Mouse (Mus musculus) hindbrain, embryonic 16.5 days (tissue): ENCODE results near the gene C1qtnf4. TPM values are rescaled to one million over a fixed set of nuclear protein-coding genes. Genes with fewer than 3 reads are reported as not detected.

Source experiments
- ATAC-seq: fragments of 200-750 bp; cut with Nextera tagmentation; 2 replicates; pipeline ENCODE4 v1.8.0; 2017; ENCODE audit warnings: moderate TSS enrichment, moderate library complexity
- H3K27ac ChIP-seq: fragments of 300-500 bp; sonication (generic); 2 replicates; pipeline ENCODE4 v1.5.1; 2014; ENCODE audit warnings: low read depth, mild to moderate bottlenecking, control low read depth, low read length, moderate library complexity
- H3K27me3 ChIP-seq: fragments of 300-500 bp; sonication (generic); replicated peaks from 2 replicates; pipeline ENCODE4 v1.6.1; 2014; ENCODE audit warnings: low read length; ENCODE audit not compliant: control insufficient read depth, insufficient read depth
- H3K36me3 ChIP-seq: fragments of 300-500 bp; sonication (generic); 2 replicates; pipeline ENCODE4 v1.6.1; 2014; ENCODE audit warnings: mild to moderate bottlenecking, low read length, moderate library complexity, mixed read lengths; ENCODE audit not compliant: control insufficient read depth, insufficient read depth
- H3K4me1 ChIP-seq: fragments of 300-500 bp; sonication (generic); 2 replicates; pipeline ENCODE4 v1.6.1; 2014; ENCODE audit warnings: low read depth, low read length; ENCODE audit not compliant: control insufficient read depth, insufficient read depth
- H3K4me2 ChIP-seq: fragments of 300-500 bp; sonication (generic); 2 replicates; pipeline ENCODE4 v1.6.1; 2014; ENCODE audit warnings: mild to moderate bottlenecking, low read length, control low read depth, moderate library complexity
- H3K4me3 ChIP-seq: fragments of 300-500 bp; sonication (generic); 2 replicates; pipeline ENCODE4 v1.5.1; 2014; ENCODE audit warnings: mild to moderate bottlenecking, low read length, control low read depth, moderate library complexity
- H3K9ac ChIP-seq: fragments of 300-500 bp; sonication (generic); 2 replicates; pipeline ENCODE4 v1.6.1; 2014; ENCODE audit warnings: low read depth, mild to moderate bottlenecking, control low read depth, low read length, moderate library complexity
- H3K9me3 ChIP-seq: fragments of 300-500 bp; sonication (generic); 2 replicates; pipeline ENCODE4 v1.6.1; 2014; ENCODE audit warnings: mild to moderate bottlenecking, low read length, moderate library complexity; ENCODE audit not compliant: control insufficient read depth
- WGBS: fragments of 180-500 bp; shearing (Covaris S2); extraction: QIAGEN DNeasy Blood & Tissue Kit; methylation state at CpG from one replicate; pipeline ENCODE4 v1.1.7; 2014; 5-methylcytosine and 5-hydroxymethylcytosine counted together
- polyA plus RNA-seq: library from polyadenylated mRNA; unstranded; fragments of >200 nt; fragmentation: Nextera tagmentation; extraction: Ambion mirVana; gene quantifications from 2 replicates; pipeline ENCODE4 v1.2.1, GENCODE M21; 2015

C1qtnf4 gene
- polyA plus RNA-seq, 1 experiment from 2014 or later = 19.8 TPM

GRCm38 (mm10) chr2:90916560-90917232 is 31.0 kb downstream of the C1qtnf4 start:
- Histone ChIP-seq H3K27ac (peak overlapping the region; percentile 91), H3K4me2 (peak overlapping the region; percentile 67), H3K36me3 (peaks cover 7% of the 10 kb centered on the region; the same call in 1 of the 2 replicates), H3K4me1 (peaks cover 22% of the 10 kb centered on the region), H3K9ac (peak overlapping the region; percentile 94), H3K9me3 (no peaks in the 10 kb centered on the region), H3K27me3 (no peaks in the 10 kb centered on the region), H3K4me3 (peak overlapping the region; percentile 64)
- ATAC-seq = peak; percentile 7
- WGBS = 27% methylated on average over 7 of the region's 7 CpGs

DNA sequence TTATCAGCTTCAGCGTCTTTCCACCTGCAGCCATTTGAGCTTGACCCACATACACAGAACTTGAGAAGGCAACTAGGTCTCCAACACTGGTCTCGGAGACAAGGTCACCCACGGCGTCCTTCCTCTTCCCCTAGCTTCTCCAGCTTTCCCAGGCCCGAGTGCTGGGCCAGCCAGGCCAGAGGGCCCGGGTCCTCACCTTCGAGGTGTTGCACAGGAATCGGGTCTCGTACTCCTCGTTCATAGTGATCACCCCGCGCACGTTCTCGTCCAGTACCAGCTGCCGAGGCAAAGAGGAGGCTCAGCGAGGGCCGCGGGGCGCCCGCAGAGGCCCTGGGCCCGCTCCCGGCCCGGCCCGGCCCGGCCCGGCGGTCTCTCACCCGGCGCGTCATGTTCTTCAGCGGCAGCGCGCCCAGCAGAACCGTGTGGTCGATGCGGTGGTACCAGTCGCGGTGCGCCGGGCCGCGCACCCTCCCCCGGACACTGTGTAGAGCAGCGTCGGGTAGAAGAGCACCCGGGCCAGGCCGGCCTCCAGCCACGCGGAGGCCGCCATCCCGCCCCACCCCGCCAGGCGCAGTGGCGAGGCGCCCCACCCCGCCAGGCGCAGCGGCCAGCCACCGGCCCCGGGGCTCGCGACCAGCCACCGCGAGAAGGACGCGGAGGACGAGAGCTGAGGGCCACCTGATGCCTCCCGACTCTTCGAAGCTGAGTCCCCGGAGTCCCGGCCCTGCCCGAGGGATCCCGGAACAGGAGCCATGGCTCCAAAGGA is 31.8 kb downstream of the C1qtnf4 start:
- Histone ChIP-seq H3K9ac (peak overlapping the region; percentile 94), H3K4me1 (peaks cover 22% of the 10 kb centered on the region), H3K9me3 (no peaks in the 10 kb centered on the region), H3K4me2 (peak overlapping the region; percentile 67), H3K27ac (peak overlapping the region; percentile 91), H3K27me3 (no peaks in the 10 kb centered on the region), H3K4me3 (peak overlapping the region; percentile 64), H3K36me3 (peaks cover 5% of the 10 kb centered on the region; the same call in 1 of the 2 replicates)
- ATAC-seq = peak; percentile 85
- WGBS = under 1% methylated on average over 58 of the region's 73 CpGs

DNA sequence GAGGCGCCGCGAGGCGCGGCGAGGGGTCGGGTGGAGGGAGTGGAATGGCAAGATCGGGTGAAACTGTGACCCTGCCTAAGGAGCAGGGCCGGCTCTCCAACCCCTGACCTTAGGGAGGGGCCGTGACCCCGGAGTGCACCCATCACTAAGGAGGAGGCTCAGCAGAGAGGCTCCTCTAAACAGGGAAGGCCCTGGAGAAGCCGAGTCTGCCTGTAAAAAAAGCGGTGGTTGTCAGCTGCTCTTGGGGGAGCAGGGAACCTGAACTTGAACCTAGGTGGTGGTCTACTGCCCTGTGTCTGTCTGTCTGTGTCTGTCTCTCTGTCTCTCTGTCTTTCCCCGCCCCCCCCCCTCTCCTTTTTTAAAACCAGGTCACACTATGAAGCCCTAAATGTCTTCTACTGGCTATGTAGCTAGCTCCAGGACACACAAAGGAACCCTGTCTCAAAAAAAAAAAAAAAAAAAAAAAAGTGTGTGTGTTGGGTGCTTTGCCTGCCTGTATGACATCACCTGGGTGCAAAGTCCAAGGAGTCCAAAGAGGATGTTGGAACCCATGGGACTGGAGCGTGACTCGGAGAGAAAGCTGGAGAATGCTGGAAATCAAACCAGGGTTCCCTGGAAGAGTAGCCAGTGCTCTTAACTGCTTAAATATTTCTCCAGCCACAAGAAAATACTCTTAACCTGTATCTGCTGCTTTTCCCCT is 32.5 kb downstream of the C1qtnf4 start:
- H3K4me2 ChIP-seq = peak overlapping the region; percentile 67
- WGBS = 10% methylated on average over 16 of the region's 16 CpGs

GRCm38 (mm10) chr2:90921178-90921577 is 35.5 kb downstream of the C1qtnf4 start:
- no peak for ATAC-seq
- WGBS = 88% methylated on average over 1 of the region's 1 CpGs

More for the DNA sequence above, 32.5 kb downstream of the C1qtnf4 start:
- Histone ChIP-seq H3K4me3 (peak overlapping the region; percentile 64), H3K9ac (peak overlapping the region; percentile 94), H3K36me3 (peaks cover 5% of the 10 kb centered on the region; the same call in 1 of the 2 replicates), H3K27me3 (no peaks in the 10 kb centered on the region), H3K9me3 (no peaks in the 10 kb centered on the region), H3K4me1 (peaks cover 22% of the 10 kb centered on the region), H3K27ac (peak overlapping the region; percentile 91)
- peak; percentile 72 for ATAC-seq

DNA sequence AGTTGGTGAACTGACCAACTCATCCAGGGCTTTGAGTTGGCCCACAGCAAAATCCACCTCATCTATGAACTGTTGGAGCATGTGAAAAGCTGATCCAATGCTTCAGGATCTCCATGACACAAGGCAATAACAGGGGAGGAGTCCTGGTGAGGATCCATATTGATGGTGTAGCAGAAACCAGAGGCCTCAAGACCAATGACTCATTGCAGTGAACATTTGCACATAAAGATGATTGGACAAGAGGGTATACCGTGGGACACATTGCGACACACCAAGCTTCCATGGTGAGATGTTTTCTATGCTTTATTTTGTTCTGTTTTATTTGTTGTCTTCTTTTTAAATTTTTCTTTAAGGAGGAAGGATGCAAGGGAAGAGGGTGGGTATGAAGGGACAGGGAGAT is 37.0 kb downstream of the C1qtnf4 start:
- Histone ChIP-seq H3K4me3 (no peak overlapping the region), H3K9me3 (no peaks in the 10 kb centered on the region), H3K9ac (no peak overlapping the region), H3K36me3 (no peaks in the 10 kb centered on the region), H3K4me1 (peaks cover 5% of the 10 kb centered on the region), H3K27ac (no peak overlapping the region), H3K27me3 (no peaks in the 10 kb centered on the region), H3K4me2 (no peak overlapping the region)
- ATAC-seq = no peak
- WGBS = 92% methylated on average over 2 of the region's 2 CpGs

More at GRCm38 (mm10) chr2:90921178-90921577, 35.5 kb downstream of the C1qtnf4 start:
- H3K9me3 ChIP-seq = no peaks in the 10 kb centered on the region
- H3K36me3 ChIP-seq = no peaks in the 10 kb centered on the region
- no peak overlapping the region for H3K9ac ChIP-seq
- H3K4me2 ChIP-seq = no peak overlapping the region
- H3K27me3 ChIP-seq = no peaks in the 10 kb centered on the region
- no peak overlapping the region for H3K27ac ChIP-seq
- no peak overlapping the region for H3K4me3 ChIP-seq
- H3K4me1 ChIP-seq = peaks cover 12% of the 10 kb centered on the region

DNA sequence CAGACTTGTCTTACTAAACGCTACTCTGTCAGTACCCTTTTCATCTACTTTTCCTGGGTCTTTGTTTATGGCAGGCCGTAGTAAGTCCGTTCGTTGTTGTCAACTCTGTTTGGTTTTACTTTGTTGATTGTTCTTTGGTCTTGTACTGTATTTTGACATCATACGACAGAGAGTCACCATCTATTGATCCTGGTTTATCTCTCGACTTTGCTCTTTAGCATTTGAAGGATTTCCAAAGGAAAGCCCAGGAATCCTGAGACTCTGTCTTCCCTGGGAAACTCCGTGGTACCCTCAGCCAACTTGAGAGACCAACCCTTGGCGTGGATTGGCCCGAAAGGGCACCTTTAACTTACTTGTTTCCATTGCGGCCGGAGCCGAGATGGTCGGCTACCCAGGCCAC is 42.9 kb downstream of the C1qtnf4 start:
- Histone ChIP-seq H3K4me2 (no peak overlapping the region), H3K27ac (no peak overlapping the region), H3K9me3 (no peaks in the 10 kb centered on the region), H3K36me3 (no peaks in the 10 kb centered on the region), H3K4me1 (no peaks in the 10 kb centered on the region), H3K9ac (no peak overlapping the region), H3K4me3 (no peak overlapping the region), H3K27me3 (no peaks in the 10 kb centered on the region)
- 89% methylated on average over 13 of the region's 13 CpGs for WGBS
- ATAC-seq = no peak

DNA sequence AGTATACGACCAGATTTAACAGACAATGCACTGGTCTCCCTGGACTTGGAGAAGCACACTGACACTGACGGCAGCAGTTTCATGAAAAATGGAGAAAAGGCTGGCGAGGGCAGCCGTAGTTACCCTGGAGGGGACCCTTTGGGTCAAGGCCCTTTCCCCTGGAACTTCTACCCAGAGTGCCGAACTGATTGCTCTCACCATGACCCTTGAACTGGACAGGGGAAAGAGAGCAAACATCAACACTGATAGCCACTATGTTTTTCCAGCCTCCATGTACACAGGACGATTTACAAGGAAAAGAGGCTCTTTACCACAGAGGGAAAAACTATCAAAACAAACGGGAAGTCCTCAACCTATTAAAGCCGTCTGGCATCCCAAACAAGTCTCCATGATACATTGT is 46.2 kb downstream of the C1qtnf4 start:
- H3K4me3 ChIP-seq = no peak overlapping the region
- WGBS = 79% methylated on average over 8 of the region's 8 CpGs
- no peak for ATAC-seq
- no peak overlapping the region for H3K9ac ChIP-seq
- no peaks in the 10 kb centered on the region for H3K4me1 ChIP-seq
- H3K4me2 ChIP-seq = no peak overlapping the region
- no peaks in the 10 kb centered on the region for H3K36me3 ChIP-seq
- H3K9me3 ChIP-seq = no peaks in the 10 kb centered on the region
- H3K27me3 ChIP-seq = no peaks in the 10 kb centered on the region
- no peak overlapping the region for H3K27ac ChIP-seq

GRCm38 (mm10) chr2:90932273-90932672 is 46.6 kb downstream of the C1qtnf4 start:
- Histone ChIP-seq H3K27me3 (no peaks in the 10 kb centered on the region), H3K4me3 (no peak overlapping the region), H3K9ac (no peak overlapping the region), H3K4me2 (no peak overlapping the region), H3K27ac (no peak overlapping the region), H3K4me1 (no peaks in the 10 kb centered on the region), H3K9me3 (no peaks in the 10 kb centered on the region), H3K36me3 (no peaks in the 10 kb centered on the region)
- ATAC-seq = no peak
- WGBS = 83% methylated on average over 2 of the region's 2 CpGs

DNA sequence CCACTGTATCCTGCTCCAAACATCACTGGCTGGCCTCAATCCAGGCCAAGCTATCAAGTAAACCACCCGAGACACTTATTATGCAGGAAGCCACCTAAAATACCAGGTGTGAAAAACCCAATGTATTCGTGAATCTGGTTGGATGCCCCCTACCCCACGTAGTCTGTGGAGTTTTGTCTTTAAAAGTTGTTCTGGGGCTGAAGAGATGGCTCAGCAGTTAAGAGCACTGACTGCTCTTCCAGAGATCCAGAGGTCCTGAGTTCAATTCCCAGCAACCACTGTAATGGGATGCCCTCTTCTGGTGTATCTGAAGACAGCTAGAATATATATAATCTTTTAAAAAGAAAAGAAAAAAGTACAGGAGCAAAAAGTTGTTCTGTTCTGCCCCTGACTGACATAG is 52.7 kb downstream of the C1qtnf4 start:
- Histone ChIP-seq H3K4me3 (no peak overlapping the region), H3K27ac (no peak overlapping the region), H3K27me3 (no peaks in the 10 kb centered on the region), H3K9me3 (no peaks in the 10 kb centered on the region), H3K9ac (no peak overlapping the region), H3K4me1 (peaks cover 20% of the 10 kb centered on the region), H3K36me3 (no peaks in the 10 kb centered on the region), H3K4me2 (no peak overlapping the region)
- 77% methylated on average over 3 of the region's 3 CpGs for WGBS
- no peak for ATAC-seq
